Mouse (Mus musculus) spleen, adult 18-20 months (tissue): ENCODE results near the gene Anapc7.
"Not testable (repeated sequence)": the region's sequence is repeated elsewhere in the genome, so short reads cannot be mapped to it uniquely, and the experiment has no call there.

Experiments
- DNase-seq, 2 experiments: peaks; one replicate each; pipeline ENCODE4 v3.0.0; 2022; ENCODE audit warnings: mixed read lengths in 2 of 2

Anapc7 gene

DNA sequence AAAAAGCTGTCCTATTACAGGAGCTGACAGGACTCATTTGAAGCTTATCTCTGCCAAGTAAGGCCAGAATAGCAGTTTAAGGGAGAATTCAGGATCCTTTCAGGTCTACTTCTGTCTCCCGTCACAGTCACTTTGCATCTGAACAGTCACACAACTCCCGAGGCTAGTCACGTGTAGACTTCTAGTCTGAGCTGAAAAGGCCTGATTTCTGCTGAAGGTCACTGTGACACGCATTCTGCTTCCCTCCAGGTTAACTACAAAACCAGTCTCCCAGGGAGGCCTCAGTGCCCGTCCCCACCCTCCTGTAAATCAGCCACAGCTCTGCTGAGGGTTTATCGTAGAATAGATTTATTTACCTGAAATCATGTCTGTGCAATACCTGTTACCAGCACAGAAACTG lies 31.7 kb downstream of the Anapc7 start:
- DNase-seq: no peak

GRCm38 (mm10) chr5:122454442-122454841 lies 32.9 kb downstream of the Anapc7 start:
- no peak for DNase-seq

DNA sequence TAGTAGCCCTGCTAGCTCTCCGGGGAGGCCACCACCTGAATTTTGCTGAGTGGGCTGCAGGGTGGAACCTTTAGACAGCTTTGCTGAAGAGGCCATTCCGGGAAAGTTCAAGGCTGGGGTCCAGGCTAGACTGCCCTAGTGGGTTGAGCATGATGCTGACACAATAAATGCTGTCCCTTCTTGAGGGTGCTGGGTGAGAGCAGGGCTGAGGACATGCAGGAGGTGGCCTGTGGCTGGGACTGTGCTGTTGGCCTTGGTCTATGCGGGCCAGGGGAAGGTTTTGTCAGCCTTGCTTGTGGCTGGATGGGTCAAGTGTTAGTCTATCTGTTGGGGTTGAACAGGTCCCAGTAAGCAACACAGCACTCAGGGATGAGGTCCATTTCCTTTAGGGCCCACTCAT lies 33.4 kb downstream of the Anapc7 start:
- DNase-seq: no peak

DNA sequence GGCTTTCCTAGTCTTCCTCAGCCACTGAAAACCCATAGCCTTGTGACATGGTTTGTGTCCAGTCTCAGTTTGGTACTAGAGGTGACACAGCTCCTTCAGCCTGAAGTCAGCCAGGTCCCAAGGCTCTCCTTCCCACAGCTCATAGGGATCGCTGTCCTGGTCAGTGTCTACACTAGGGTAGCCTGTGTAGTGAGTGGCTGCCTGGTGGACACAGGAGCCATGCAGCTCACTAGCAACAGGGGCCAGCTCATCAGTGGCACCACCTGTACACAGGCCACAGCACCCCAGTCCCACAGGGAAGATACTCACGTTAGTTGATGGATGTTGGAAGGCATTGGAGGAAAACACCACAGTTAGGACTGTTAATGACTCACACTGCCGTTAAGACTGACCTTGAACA lies 34.1 kb downstream of the Anapc7 start:
- no peak for DNase-seq

DNA sequence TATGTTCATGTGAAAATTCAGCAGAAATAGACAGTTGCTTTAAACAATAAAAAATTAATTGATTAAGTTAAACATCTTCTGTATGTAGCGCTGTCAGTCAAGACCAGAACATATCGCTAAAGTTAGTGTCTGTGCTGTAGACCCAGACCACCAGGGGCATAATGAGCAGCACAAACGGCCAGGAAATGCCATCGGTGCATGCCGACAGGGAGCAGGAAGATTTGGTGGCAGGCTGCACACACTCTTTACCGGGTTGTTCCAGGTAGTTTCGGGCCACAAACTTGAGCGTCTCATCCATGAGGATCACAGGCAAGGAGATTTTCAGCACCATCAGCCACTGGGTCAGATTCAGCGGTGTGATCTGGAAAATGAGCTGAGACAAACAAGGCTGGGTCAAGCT lies 35.6 kb downstream of the Anapc7 start:
- DNase-seq: not testable (repeated sequence)

GRCm38 (mm10) chr5:122458066-122458465 lies 36.6 kb downstream of the Anapc7 start:
- no peak for DNase-seq

- no peak for DNase-seq
Observed at GRCm38 (mm10) chr5:122459335-122459734, 37.8 kb downstream of the Anapc7 start.

- no peak for DNase-seq
Observed at GRCm38 (mm10) chr5:122460656-122461055, 39.2 kb downstream of the Anapc7 start.

- no peak for DNase-seq
Observed at GRCm38 (mm10) chr5:122461431-122461830, 39.9 kb downstream of the Anapc7 start.

DNA sequence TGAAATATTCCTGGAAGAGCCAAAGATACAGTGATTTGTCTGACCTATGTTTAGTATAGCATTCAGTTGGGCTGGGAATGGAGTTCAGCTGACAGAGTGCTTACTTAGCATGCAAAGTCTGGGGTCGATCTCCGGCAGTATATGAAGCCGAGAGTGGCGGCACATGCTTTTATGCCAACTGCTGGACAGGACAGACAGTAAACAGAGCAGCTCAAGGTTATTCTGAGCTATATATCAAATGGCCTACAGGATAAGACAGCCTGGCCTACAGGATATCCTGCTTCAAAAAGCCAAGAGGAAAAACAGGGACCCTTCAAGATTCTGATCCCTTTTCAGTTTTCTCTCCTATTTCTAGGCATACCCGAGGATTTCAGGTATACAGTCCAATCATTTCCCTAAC lies 50.2 kb downstream of the Anapc7 start:
- no peak for DNase-seq

- no peak for DNase-seq
Observed at GRCm38 (mm10) chr5:122474643-122475363, 53.3 kb downstream of the Anapc7 start.

- no peak for DNase-seq
Observed at GRCm38 (mm10) chr5:122476078-122476477, 54.6 kb downstream of the Anapc7 start.

- DNase-seq: no peak
Observed at GRCm38 (mm10) chr5:122477492-122477891, 56.0 kb downstream of the Anapc7 start.

- no peak for DNase-seq
Observed at GRCm38 (mm10) chr5:122479131-122479530, 57.6 kb downstream of the Anapc7 start.

- DNase-seq: no peak
Observed at GRCm38 (mm10) chr5:122481844-122482243, 60.4 kb downstream of the Anapc7 start.

DNA sequence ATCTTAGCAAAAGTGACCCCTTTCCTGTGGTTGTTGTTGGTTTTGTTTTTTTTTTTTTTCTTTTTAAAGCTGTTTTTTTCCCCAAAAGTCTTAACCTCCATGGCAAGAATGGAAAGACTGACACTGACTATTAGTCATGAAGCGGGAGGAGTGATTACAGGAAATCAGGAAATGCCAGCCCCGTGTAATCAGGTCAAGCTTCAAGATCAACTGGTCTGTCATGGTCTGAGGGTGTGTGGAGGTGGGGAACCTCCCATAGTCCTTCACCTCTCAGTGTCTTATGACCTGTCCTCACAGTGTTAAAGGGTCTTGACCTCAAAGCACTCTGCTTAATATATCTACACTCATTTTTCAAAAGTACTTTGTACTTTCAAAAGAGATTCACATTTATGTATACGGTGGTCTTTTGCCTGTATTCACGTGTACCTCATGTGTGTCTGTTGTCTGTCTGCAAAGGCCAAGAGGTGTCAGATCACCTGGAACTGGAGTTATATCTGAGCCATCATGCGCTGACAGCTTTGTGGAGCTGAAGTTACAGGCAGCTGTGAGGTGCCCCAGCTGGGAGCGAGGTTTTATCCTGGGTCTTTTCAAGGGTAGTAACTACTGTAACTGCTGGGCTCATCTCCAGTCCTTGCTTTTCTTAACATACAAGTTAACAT lies 61.4 kb downstream of the Anapc7 start:
- no peak for DNase-seq

- not testable (repeated sequence) for DNase-seq
Observed at GRCm38 (mm10) chr5:122486243-122486642, 64.8 kb downstream of the Anapc7 start.

DNA sequence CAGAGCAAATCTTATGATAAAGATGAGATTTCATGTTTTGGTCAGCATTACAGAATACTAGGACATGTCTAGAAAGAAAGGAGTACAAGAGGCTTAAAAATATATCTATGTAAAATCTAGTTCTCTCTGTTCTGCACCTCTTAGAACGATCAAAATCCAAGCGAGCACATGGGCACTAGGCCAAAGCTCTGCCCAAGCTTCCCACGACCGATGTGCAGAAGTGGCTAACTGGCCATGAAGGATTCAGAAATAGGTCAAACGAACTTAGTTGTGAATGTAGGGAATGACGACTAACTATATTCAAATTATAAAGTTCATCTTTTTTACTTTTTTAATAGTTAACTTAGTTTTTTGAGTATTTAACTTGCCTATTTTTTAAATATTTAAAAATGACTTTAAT lies 66.3 kb downstream of the Anapc7 start:
- no peak for DNase-seq

- DNase-seq: no peak
Observed at GRCm38 (mm10) chr5:122490148-122490547, 68.7 kb downstream of the Anapc7 start.

- no peak for DNase-seq
Observed at GRCm38 (mm10) chr5:122491385-122491784, 69.9 kb downstream of the Anapc7 start.

DNA sequence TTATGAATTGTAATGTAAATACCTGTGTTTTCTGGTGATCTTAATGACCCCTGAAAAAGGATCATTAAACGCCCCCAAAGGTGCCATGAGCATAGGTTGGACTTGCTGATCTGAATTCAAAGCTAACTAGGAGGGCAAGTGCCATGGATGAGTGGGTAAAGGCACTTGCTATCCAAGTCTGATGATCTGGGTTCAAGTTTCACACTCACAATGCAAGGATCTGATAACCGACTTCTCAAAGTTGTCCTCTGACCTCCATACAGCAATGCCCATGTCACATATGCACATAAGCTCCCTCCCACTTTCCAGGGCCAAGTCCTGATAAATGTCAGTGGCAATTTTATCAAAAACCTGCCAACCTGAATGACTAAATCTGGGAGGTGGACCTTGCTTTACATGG lies 71.5 kb downstream of the Anapc7 start:
- no peak for DNase-seq

GRCm38 (mm10) chr5:122494449-122494848 lies 73.0 kb downstream of the Anapc7 start:
- no peak for DNase-seq
